Mouse (Mus musculus) bone marrow, adult 2 months (tissue): ENCODE data around the gene Plin5.

Experiments used
- CTCF ChIP-seq: fragments of 200-500 bp; IDR thresholded peaks from 2 replicates; pipeline ENCODE4 v1.5.1; 2011; ENCODE audit warnings: low read length, control low read depth; ENCODE audit not compliant: control insufficient read depth, insufficient read depth
- POLR2A ChIP-seq: fragments of 200-500 bp; IDR thresholded peaks from 2 replicates; pipeline ENCODE4 v1.6.1; 2011; ENCODE audit warnings: low read depth, mild to moderate bottlenecking, control low read depth, low read length, borderline replicate concordance; ENCODE audit not compliant: control insufficient read depth

GRCm38 (mm10) chr17:56117251-56117710, at the start of gene Plin5:
- TF ChIP-seq POLR2A (no peak), CTCF (no peak)
